Mouse (Mus musculus) hindbrain, embryonic 11.5 days (tissue): ENCODE data around the gene Aldob. TPM values are rescaled to one million over a fixed set of nuclear protein-coding genes. Genes with fewer than 3 reads are reported as not detected.

Source experiments
- ATAC-seq: fragments of 200-750 bp; cut with Nextera tagmentation; 2 replicates; pipeline ENCODE4 v1.8.0; 2017; ENCODE audit warnings: mild to moderate bottlenecking, moderate TSS enrichment, moderate library complexity; ENCODE audit not compliant: low FRiP score
- DNase-seq: peaks from one replicate; pipeline ENCODE4 v3.0.0-alpha.2; 2015; ENCODE audit warnings: low spot score
- H3K27ac ChIP-seq: fragments of 300-500 bp; sonication (generic); 2 replicates; pipeline ENCODE4 v1.5.1; 2014; ENCODE audit warnings: mild to moderate bottlenecking, low read depth, low read length
- H3K27me3 ChIP-seq: fragments of 300-500 bp; sonication (generic); 2 replicates; pipeline ENCODE4 v1.6.1; 2014; ENCODE audit warnings: mild to moderate bottlenecking, low read length, moderate library complexity, mixed read lengths; ENCODE audit not compliant: control insufficient read depth, insufficient read depth
- H3K36me3 ChIP-seq: fragments of 300-500 bp; sonication (generic); 2 replicates; pipeline ENCODE4 v1.6.1; 2014; ENCODE audit warnings: mild to moderate bottlenecking, low read length, moderate library complexity, mixed read lengths; ENCODE audit not compliant: control insufficient read depth, insufficient read depth
- H3K4me1 ChIP-seq: fragments of 300-500 bp; sonication (generic); replicated peaks from 2 replicates; pipeline ENCODE4 v1.6.1; 2014; ENCODE audit warnings: low read length, mixed read lengths; ENCODE audit not compliant: control insufficient read depth, insufficient read depth
- H3K4me2 ChIP-seq: fragments of 300-500 bp; sonication (generic); replicated peaks from 2 replicates; pipeline ENCODE4 v1.6.1; 2014; ENCODE audit warnings: mild to moderate bottlenecking, low read depth, low read length
- H3K4me3 ChIP-seq: fragments of 300-500 bp; sonication (generic); 2 replicates; pipeline ENCODE4 v1.5.1; 2014; ENCODE audit warnings: low read depth, low read length
- H3K9ac ChIP-seq: fragments of 300-500 bp; sonication (generic); 2 replicates; pipeline ENCODE4 v1.6.1; 2014; ENCODE audit warnings: low read depth, low read length
- H3K9me3 ChIP-seq: fragments of 300-500 bp; sonication (generic); 2 replicates; pipeline ENCODE4 v1.6.1; 2016; ENCODE audit warnings: low read length; ENCODE audit not compliant: control insufficient read depth
- WGBS: fragments of 180-500 bp; shearing (Covaris S2); extraction: QIAGEN DNeasy Blood & Tissue Kit; methylation state at CpG from one replicate; pipeline ENCODE4 v1.1.7; 2014; 5-methylcytosine and 5-hydroxymethylcytosine counted together
- polyA plus RNA-seq: library from polyadenylated mRNA; unstranded; fragments of >200 nt; fragmentation: Nextera tagmentation; extraction: Ambion mirVana; gene quantifications from 2 replicates; pipeline ENCODE4 v1.2.1, GENCODE M21; 2014

Aldob gene
- polyA plus RNA-seq, 1 experiment from 2014 or later, result not detected

GRCm38 (mm10) chr4:49546026-49546425, 3.3 kb downstream of the Aldob start:
- Histone ChIP-seq H3K9ac (no peak overlapping the region), H3K27ac (no peak overlapping the region), H3K9me3 (no peaks in the 10 kb centered on the region), H3K4me1 (no peaks in the 10 kb centered on the region), H3K36me3 (no peaks in the 10 kb centered on the region), H3K4me2 (no peak overlapping the region), H3K4me3 (no peak overlapping the region), H3K27me3 (no peaks in the 10 kb centered on the region)
- ATAC-seq (no peak), DNase-seq (no peak)
- WGBS, result 93% methylated on average over 2 of the region's 2 CpGs

GRCm38 (mm10) chr4:49540966-49541365, 8.4 kb downstream of the Aldob start:
- Histone ChIP-seq H3K27me3 (no peaks in the 10 kb centered on the region), H3K4me1 (no peaks in the 10 kb centered on the region), H3K4me2 (no peak overlapping the region), H3K4me3 (no peak overlapping the region), H3K9me3 (no peaks in the 10 kb centered on the region), H3K9ac (no peak overlapping the region), H3K36me3 (no peaks in the 10 kb centered on the region), H3K27ac (no peak overlapping the region)
- ATAC-seq (no peak), DNase-seq (no peak)
- 64% methylated on average over 3 of the region's 3 CpGs for WGBS

GRCm38 (mm10) chr4:49539665-49540064, 9.7 kb downstream of the Aldob start:
- Histone ChIP-seq H3K4me2 (no peak overlapping the region), H3K36me3 (no peaks in the 10 kb centered on the region), H3K9me3 (no peaks in the 10 kb centered on the region), H3K27ac (no peak overlapping the region), H3K27me3 (no peaks in the 10 kb centered on the region), H3K9ac (no peak overlapping the region), H3K4me1 (no peaks in the 10 kb centered on the region), H3K4me3 (no peak overlapping the region)
- no peak for ATAC-seq
- DNase-seq, result no peak
- 88% methylated on average over 6 of the region's 6 CpGs for WGBS

- no peaks in the 10 kb centered on the region for H3K9me3 ChIP-seq
- H3K4me3 ChIP-seq, result no peak overlapping the region
- ATAC-seq, result no peak
- H3K27me3 ChIP-seq, result no peaks in the 10 kb centered on the region
- no peak overlapping the region for H3K4me2 ChIP-seq
- WGBS, result 92% methylated on average over 4 of the region's 4 CpGs
- H3K9ac ChIP-seq, result no peak overlapping the region
- H3K4me1 ChIP-seq, result no peaks in the 10 kb centered on the region
- no peak for DNase-seq
- no peak overlapping the region for H3K27ac ChIP-seq
- no peaks in the 10 kb centered on the region for H3K36me3 ChIP-seq
These were observed 12.7 kb downstream of the Aldob start for GRCm38 (mm10) chr4:49536671-49537070.

- DNase-seq (no peak), ATAC-seq (no peak)
- no peaks in the 10 kb centered on the region for H3K9me3 ChIP-seq
- H3K27ac ChIP-seq, result no peak overlapping the region
- no peaks in the 10 kb centered on the region for H3K27me3 ChIP-seq
- H3K4me3 ChIP-seq, result no peak overlapping the region
- no peak overlapping the region for H3K4me2 ChIP-seq
- no peaks in the 10 kb centered on the region for H3K4me1 ChIP-seq
- H3K36me3 ChIP-seq, result no peaks in the 10 kb centered on the region
- H3K9ac ChIP-seq, result no peak overlapping the region
- WGBS, result 89% methylated on average over 4 of the region's 4 CpGs
These were observed 13.6 kb downstream of the Aldob start for GRCm38 (mm10) chr4:49535675-49536294.

- ATAC-seq (no peak), DNase-seq (no peak)
- Histone ChIP-seq H3K9me3 (no peaks in the 10 kb centered on the region), H3K9ac (no peak overlapping the region), H3K27me3 (no peaks in the 10 kb centered on the region), H3K4me1 (no peaks in the 10 kb centered on the region), H3K4me3 (no peak overlapping the region), H3K27ac (no peak overlapping the region), H3K4me2 (no peak overlapping the region), H3K36me3 (peaks cover 3% of the 10 kb centered on the region; the same call in 1 of the 2 replicates)
- 84% methylated on average over 3 of the region's 3 CpGs for WGBS
These were observed 14.3 kb downstream of the Aldob start for GRCm38 (mm10) chr4:49535036-49535435.

GRCm38 (mm10) chr4:49522576-49522975, 26.8 kb downstream of the Aldob start:
- no peak overlapping the region for H3K4me2 ChIP-seq
- no peak for ATAC-seq

GRCm38 (mm10) chr4:49521346-49521745, 28.0 kb downstream of the Aldob start:
- no peaks in the 10 kb centered on the region for H3K36me3 ChIP-seq
- no peaks in the 10 kb centered on the region for H3K4me1 ChIP-seq
- H3K27ac ChIP-seq, result no peak overlapping the region
- H3K9ac ChIP-seq, result peak overlapping the region; percentile 47
- H3K4me2 ChIP-seq, result peak overlapping the region; percentile 39
- DNase-seq (no peak), ATAC-seq (peak; percentile 78)
- H3K27me3 ChIP-seq, result no peaks in the 10 kb centered on the region
- no peaks in the 10 kb centered on the region for H3K9me3 ChIP-seq
- 1% methylated on average over 17 of the region's 17 CpGs for WGBS
- H3K4me3 ChIP-seq, result peak overlapping the region; percentile 63

More at GRCm38 (mm10) chr4:49522576-49522975, 26.8 kb downstream of the Aldob start:
- WGBS, result 89% methylated on average over 9 of the region's 9 CpGs
- Histone ChIP-seq H3K9me3 (no peaks in the 10 kb centered on the region), H3K27me3 (no peaks in the 10 kb centered on the region), H3K4me1 (no peaks in the 10 kb centered on the region), H3K36me3 (no peaks in the 10 kb centered on the region), H3K27ac (no peak overlapping the region), H3K9ac (no peak overlapping the region), H3K4me3 (no peak overlapping the region)
- DNase-seq, result no peak

GRCm38 (mm10) chr4:49520572-49521340, 28.6 kb downstream of the Aldob start, which contains the start of the genes Mrpl50 and Zfp189:
Gene Mrpl50, minus strand, starts transcription at chr4:49521093.
Gene Zfp189, plus strand, starts transcription at chr4:49521176.
- H3K27me3 ChIP-seq, result no peaks in the 10 kb centered on the region
- H3K36me3 ChIP-seq, result no peaks in the 10 kb centered on the region
- peak within 1 kb of the TSS; percentile 65 for H3K9ac ChIP-seq
- peak; percentile 94 for DNase-seq
- peak within 1 kb of the TSS; percentile 46 for H3K4me2 ChIP-seq
- under 1% methylated on average over 41 of the region's 41 CpGs for WGBS
- no peak within 1 kb of the TSS for H3K27ac ChIP-seq
- peak; percentile 99 for ATAC-seq
- H3K4me3 ChIP-seq, result peak within 1 kb of the TSS; percentile 63
- no peaks in the 10 kb centered on the region for H3K4me1 ChIP-seq
- no peaks in the 10 kb centered on the region for H3K9me3 ChIP-seq
